Mouse (Mus musculus): Measurements from ENCODE around the gene Klk6.

- TF ChIP-seq CTCF (IDR thresholded peaks at IDR 0.05; ENCODE audit: extremely low read depth, insufficient read length, insufficient replicate concordance, low read depth, low read length) = no peak
- TF ChIP-seq POLR2A (IDR thresholded peaks at IDR 0.05; ENCODE audit: low read depth, low read length) = no peak
Measured at GRCm38 (mm10) chr7:43843801-43844200, 19.5 kb downstream of the Klk6 start.

Measured in small intestine, adult 2 months (tissue).